Mouse (Mus musculus) adrenal gland, postnatal 25 days (tissue): ENCODE measurements around the gene Nbr1. TPM values are rescaled to one million over a fixed set of nuclear protein-coding genes. Genes with fewer than 3 reads are reported as not detected.
"Not testable (repeated sequence)": the region's sequence is repeated elsewhere in the genome, so short reads cannot be mapped to it uniquely, and the experiment has no call there.

Source experiments
- DNase-seq: peaks from one replicate; pipeline ENCODE4 v3.0.0; 2021; ENCODE audit warnings: mixed read lengths
- total RNA-seq: library from RNA; stranded (reverse); gene quantifications from 2 replicates; pipeline ENCODE4 v1.2.3, GENCODE M21; 2021

Nbr1 gene
- total RNA-seq, 1 experiment from 2014 or later = 156 TPM

GRCm38 (mm10) chr11:101620022-101620655, 68.2 kb downstream of the Nbr1 start:
- DNase-seq = not testable (repeated sequence)

GRCm38 (mm10) chr11:101626649-101626994, 74.7 kb downstream of the Nbr1 start:
- no peak for DNase-seq

GRCm38 (mm10) chr11:101626995-101627856, 75.3 kb downstream of the Nbr1 start, which contains the start of gene Rdm1:
Gene Rdm1 (plus strand): TSS chr11:101627195.
- peak; percentile 84 for DNase-seq

GRCm38 (mm10) chr11:101627857-101628559, 76.1 kb downstream of the Nbr1 start:
- DNase-seq = peak; percentile 92

GRCm38 (mm10) chr11:101628733-101629417, 76.9 kb downstream of the Nbr1 start:
- DNase-seq = not testable (repeated sequence)

Other genes with a start within 250 kb of the Nbr1 start
- gene Becn1, start 249.9 kb upstream of the Nbr1 start, total RNA-seq = 117 and 159 TPM in 2 replicates
- gene Psme3, start 235.9 kb upstream of the Nbr1 start, total RNA-seq = 126 and 131 TPM in 2 replicates
- gene Aoc2, start 227.1 kb upstream of the Nbr1 start, total RNA-seq = 4.6 and 6.5 TPM in 2 replicates
- 30.8 and 35.7 TPM in 2 replicates for gene Aoc3, start 221.5 kb upstream of the Nbr1 start, total RNA-seq
- 1.8 TPM in 2 replicates for gene G6pc, start 184.6 kb upstream of the Nbr1 start, total RNA-seq
- gene Aarsd1, start 134.5 kb upstream of the Nbr1 start, total RNA-seq = 34.0 and 36.3 TPM in 2 replicates
- gene Gm27029, start 127.4 kb upstream of the Nbr1 start, total RNA-seq = 3.7 and 4.2 TPM in 2 replicates
- gene Rundc1, start 127.1 kb upstream of the Nbr1 start, total RNA-seq = 26.3 and 26.4 TPM in 2 replicates
- 3.2 and 3.9 TPM in 2 replicates for gene Ptges3l, start 126.8 kb upstream of the Nbr1 start, total RNA-seq
- 74.2 and 91.6 TPM in 2 replicates for gene Rpl27, start 109.9 kb upstream of the Nbr1 start, total RNA-seq
- 33.5 and 39.5 TPM in 2 replicates for gene Ifi35, start 103.7 kb upstream of the Nbr1 start, total RNA-seq
- gene Rnd2, start 87.2 kb upstream of the Nbr1 start, total RNA-seq = 8.1 and 11.1 TPM in 2 replicates
- 104 and 112 TPM in 2 replicates for gene Vat1, start 85.9 kb upstream of the Nbr1 start, total RNA-seq
- gene Brca1, start 194 bp upstream of the Nbr1 start, total RNA-seq = 3.5 and 3.9 TPM in 2 replicates
- gene Tmem106a, start 30.1 kb downstream of the Nbr1 start, total RNA-seq = 11.4 and 14.1 TPM in 2 replicates
- not detected in 2 replicates for gene Gm11634, start 47.1 kb downstream of the Nbr1 start, total RNA-seq
- gene Rdm1, start 75.0 kb downstream of the Nbr1 start, total RNA-seq = 29.9 and 37.3 TPM in 2 replicates
- 5.9 and 8.9 TPM in 2 replicates for gene Arl4d, start 113.4 kb downstream of the Nbr1 start, total RNA-seq
- gene Dhx8, start 180.8 kb downstream of the Nbr1 start, total RNA-seq = 28.0 TPM in 2 replicates
- gene Etv4, start 233.2 kb downstream of the Nbr1 start, total RNA-seq = 1.4 and 1.9 TPM in 2 replicates